Mouse (Mus musculus): ENCODE results near the gene Usp3.
A peak's percentile ranks its signal among the peaks of the same experiment; 100 is the strongest.

The Usp3 gene

DNA sequence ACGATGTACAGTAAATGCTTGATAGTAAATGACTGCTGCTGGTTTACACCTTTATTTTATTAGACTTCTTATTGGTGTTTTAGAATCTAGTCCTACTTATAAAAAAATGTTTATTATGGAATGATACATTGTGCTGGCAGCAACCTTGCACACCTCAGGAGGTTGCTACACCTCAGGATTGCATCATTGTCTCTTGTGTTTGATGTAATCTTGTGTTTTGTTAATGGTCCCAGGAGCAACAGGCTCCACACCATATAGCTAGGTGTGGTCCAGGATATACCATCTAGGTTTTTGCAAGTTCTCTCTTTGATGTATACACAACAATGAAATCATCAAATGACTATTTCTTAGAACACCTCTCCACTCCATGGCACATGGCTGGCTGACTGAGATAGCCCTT is 11.0 kb upstream of the Usp3 start:
- DNase-seq (ENCODE audit: low read depth, low spot score) = no peak

DNA sequence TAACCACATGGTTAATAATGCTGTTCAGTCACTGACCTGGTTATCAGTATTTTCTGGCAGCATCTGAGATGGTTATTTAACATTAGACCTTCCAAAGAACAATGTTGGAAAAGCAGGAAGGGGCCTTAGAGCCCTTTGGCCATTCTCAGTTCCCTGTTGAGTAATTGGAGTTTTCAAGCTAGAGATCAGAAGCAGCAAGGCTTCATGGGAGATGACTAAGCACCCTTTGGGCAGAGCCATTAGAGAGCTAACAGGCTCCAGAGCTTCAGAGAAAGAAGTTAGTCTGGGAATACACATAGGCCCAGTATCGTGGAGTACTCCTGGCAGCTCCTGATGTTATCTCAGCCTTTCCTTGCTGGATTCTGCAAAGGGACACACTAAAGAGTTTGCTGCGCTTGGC is 8.1 kb upstream of the Usp3 start:
- DNase-seq (ENCODE audit: low read depth, low spot score) = no peak

DNA sequence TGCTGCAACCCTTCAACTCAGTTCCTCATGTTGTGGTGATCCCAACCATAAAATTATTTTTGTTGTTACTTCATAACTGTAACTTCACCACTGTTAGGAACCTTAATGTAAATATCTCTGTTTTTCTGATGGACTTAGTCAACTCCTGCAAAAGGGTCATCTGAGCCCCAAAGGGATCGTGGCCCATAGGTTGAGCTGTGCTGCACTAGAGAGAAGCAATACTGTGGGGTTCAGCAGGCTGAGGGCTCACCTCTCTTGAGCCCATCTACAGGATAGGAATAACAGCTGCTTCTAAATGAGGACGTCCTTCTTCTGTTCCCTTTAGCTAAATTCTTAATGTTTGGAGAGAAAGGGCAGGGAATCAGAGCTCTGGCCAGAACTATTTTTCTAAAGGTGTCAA is 7.6 kb upstream of the Usp3 start:
- DNase-seq (ENCODE audit: low read depth, low spot score) = no peak

DNA sequence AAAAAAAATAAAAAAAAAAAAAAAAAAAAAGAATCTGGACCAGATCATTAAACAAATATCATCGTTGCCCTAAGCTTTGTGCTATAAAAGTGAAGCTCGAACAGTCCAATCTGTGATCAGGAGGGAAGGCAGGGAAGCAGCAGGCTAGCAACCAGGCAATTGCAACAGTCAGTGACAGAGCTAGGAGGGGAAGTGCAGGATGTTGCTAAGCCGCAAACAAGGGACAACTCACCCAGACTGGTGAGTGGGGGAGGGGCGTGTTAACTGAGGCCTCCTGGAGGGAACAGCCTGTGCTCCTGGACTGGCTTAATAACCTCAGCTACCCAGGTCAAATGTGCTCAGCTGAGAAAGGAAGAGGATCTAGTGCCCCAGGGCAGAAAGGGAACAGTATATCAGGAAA is 6.6 kb upstream of the Usp3 start:
- peak; percentile 43 for DNase-seq (ENCODE audit: low read depth, low spot score)

DNA sequence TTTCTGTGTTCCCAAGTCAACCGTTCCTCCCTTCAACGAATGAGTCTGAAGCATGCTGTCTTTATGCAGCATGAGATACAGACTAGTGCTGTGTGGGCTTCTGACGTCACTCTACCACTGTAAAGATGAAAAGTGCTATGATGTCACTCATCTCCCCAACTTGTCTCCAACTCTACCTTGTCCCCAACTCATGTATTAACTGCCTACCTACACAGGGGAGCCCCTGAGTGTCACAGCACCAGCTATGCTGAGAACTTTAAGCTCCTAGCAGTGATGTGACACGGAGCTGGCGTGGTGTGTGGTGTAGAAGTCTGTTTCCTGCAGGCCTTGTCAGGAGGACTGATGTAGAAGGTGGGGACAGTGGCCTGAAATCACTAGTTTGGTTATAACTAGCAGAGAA is 5.7 kb upstream of the Usp3 start:
- DNase-seq (ENCODE audit: low read depth, low spot score) = no peak

DNA sequence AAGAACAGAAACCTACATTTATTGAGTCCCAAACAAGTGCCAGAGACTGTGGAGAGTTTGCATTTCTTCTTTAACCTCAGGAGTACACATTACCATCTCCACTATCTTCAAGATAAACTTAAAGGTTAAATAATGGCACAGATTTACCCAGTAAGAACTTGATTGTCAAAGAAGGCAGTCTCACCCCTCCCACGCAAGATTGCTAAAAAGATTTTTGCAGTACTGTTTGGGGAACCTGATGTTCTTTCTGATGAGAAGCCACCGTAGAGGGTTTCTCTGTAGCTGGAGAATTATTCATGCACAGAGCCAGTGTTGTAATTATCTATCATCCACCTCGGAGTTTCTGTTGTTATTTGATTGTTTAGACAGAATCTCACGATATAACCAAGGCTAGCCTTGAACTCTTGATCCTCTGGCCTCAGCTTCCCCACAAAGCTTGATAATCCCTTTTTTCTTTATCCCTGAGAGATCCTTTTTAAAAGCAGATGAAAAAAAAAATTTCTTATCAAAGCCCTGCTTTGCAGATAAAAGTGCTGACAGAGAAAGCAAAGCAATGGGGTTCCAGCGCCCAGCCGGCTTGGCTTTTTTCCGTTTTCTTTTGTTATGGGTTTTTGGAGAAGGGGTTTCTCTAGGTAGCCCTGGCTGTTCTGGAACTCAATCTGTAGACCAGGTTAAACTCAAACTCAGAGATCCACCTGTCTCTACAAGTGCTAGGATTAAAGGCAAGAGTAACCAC is 4.7 kb upstream of the Usp3 start:
- DNase-seq (ENCODE audit: low read depth, low spot score) = no peak

DNA sequence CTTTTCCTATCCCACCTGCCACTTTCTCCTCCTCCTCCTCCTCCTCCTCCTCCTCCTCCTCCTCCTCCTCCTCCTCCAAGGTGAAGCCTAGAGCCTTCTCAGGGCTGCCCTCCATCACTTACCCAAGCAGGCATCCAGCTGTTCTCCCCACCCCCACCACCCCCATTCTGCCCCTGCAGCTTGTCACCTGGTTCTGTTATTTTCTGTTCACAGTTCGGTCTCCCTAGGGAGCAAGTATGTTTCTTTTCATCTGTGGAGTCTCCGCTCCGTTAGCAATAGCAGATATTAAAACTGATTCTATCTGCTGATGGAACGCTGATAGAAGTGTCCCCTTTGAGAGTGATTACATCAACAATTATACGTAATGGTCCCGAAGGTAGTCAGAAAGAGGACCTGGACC is 4.1 kb upstream of the Usp3 start:
- no peak for DNase-seq (ENCODE audit: low read depth, low spot score)

DNA sequence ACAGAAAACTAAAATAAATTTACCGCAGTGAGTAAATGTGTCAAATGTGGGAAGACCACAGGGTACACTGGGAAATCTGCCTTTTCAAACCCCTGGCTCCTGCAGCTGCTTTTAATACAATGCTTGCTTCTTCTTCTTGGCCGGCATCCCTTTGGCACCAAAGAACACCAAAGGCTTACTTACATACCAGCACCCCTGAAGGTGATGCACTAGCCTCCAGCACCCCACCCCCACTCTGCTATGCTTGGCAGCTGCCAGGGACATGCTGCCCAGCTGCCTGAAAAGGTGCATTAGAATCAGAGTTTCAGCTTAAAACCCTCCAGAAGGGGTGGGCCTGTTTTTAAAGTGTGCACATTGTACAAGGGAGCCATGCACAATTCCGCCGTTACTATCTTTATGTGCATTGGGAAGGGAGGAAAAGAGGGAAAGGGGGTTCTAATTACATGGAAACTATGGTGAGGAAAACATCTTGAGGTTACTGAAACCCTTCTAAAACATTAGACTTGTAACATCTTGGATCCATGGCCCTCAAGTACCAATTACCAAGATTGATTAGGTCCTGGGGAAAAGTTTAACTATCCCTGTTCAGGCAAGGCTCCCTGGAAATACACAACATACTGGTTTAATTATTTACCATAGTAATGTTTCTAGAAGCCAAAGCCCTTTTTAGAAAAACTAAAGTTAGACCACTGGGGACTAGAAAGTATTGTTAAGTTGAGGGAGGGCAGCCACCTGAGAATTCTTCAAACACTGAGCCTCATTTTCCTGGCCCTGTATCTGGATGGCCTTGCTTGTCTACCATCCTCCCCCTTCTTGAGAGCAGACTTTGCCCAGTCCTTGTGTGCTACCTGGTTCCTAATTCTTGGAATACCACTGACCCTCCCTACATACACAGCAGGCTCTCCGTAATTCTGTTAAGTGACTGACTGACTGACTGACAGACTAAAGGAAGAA is 3.1 kb upstream of the Usp3 start:
- DNase-seq (ENCODE audit: low read depth, low spot score) = no peak

DNA sequence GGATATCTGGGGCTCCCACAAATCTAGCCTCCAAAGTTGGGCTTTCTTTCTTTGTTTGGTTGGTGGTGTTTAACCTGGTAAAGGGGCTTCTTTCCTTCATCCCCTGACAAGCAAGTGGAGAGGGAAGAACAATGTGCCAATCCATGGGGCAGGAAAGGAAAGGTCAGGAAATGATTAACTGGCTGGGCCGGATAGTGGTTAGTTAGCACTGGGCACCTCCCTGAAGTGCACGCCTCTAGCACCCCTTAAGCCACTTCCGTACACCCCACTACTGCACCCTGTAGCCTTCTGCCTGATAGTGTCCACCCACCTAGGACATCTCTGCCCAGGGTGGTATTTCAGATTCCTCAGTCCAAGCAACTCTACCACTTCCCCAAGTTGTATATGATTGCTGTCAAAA is 1.1 kb upstream of the Usp3 start:
- DNase-seq (ENCODE audit: low read depth, low spot score) = no peak

DNA sequence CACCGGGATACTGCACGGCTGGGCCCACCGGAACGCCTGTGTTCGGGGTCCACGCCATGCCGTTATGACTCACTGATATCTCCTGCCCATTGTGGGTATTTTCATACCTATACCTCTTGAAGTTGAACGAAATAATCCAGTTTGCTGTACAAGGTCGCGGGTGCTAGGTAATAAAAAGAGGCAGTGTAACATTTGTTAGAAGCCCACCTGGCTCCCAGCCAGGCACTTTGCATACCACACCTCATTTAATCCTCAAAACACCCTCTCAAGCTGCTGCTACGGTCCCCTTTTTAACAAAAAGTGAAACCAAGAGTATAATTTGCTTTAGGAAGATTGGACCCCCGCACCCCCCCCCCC is 649 bp upstream of the Usp3 start:
- no peak for DNase-seq (ENCODE audit: low read depth, low spot score)

DNA sequence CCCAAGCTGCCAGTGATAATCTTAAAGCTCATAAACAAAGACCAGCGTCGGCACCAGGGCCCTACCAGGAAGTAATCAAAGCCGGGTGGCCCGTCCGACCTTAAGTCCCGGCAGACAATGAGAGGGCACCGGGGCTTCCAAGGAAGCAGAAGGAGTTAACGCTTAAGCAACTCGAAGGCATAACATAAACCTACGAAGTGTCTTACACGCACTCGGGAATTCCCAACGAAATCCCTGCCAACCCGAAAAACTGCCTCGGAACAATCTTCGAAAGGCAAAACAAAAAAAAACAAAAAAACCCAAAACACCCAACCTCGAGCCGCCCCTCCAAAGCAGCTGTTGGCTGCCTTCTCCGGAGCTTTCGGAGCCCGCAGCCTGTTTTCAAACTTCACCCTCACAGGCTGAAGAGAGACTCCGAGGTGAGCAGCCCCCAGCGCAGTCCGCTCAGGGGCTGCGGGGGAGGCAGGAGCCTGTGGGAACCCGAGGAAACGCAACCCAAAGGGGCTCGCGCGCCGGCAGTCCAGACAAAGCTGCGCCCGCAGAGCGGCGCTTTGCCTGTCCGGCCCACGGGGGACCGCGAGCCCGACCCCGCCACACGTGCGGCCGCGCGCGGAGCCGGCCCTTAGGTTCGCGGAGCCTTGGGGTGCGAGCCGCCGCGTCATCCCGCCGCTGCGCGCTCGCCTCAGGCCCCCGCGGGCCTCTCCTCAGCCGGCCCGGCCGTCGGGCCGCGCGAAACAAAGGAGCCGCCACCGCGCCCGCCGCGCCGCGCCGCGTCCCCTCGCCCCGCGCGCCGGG is 894 bp downstream of the Usp3 start:
- no peak for DNase-seq (ENCODE audit: low read depth, low spot score)

DNA sequence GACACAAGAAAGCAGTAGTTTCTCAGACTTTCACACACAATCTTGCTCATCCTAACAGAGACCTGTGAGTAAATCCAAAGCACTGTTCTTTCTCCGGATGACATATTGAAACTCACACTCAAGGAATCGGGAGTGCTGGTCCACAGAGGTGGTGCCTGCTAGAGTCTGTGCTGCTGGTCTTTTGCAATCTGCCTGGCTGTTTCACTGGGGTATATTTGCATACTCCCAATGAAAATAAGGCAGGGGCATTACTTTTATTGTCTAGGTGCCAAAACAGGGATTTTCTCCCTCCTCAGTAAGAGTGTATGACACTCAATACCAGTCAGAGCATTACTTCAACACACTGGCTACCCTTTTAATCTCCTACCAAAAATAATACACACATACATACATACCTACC is 2.9 kb downstream of the Usp3 start:
- no peak for DNase-seq (ENCODE audit: low read depth, low spot score)

DNA sequence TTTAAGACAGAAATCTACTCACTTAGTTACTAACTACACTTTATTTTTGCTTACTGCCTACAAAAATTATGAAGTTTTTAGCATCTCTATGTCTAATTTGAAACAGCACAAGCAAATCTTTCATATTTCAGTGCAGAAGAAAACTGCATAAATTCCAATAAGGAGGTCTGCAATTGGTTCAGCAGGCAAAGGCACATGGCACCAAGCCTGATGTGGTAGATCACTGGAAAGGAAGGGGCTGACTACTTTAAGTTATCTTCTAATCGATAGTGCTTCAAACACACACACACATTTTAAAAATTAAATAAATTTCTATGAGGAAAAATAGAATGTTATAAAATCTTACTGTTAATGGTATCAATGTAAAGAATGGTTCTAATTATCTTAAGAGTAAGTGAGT is 5.9 kb downstream of the Usp3 start:
- no peak for DNase-seq (ENCODE audit: low read depth, low spot score)

DNA sequence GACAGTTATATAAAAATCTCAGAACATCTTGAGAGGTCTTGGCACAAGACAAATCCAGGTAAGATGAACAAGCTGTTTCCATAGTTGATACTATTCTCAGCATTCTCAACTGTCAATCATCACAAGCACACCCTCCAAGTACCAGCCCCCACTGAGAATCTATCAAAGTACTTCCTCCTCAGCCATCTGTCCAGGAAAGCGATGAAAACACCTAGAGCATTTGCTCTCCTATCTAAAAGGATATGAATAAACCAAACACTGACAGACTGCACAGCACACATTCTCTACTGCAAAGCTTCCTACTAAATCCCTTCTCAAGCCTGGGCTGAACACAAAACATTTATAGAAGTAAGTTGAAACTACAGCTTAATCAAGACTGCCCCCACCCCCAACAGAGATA is 6.4 kb downstream of the Usp3 start:
- no peak for DNase-seq (ENCODE audit: low read depth, low spot score)

DNA sequence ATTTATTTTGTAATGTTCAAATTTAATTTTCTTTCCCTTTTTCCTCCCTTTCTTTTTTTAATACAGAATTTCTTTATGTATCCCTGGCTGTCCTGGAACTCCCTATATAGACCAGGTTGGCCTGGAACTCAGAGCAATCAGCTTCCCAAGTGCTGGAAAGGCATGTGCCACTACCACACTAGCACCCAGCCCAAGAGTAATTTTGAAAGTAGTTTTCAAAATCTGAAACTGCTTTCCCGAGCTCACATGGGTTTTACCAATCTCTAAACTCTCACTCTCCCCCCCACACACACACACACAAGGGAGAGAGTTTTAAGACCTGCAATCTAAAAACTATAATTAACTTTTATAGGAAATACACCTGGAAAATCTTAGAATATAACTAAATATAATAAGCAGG is 7.8 kb downstream of the Usp3 start:
- DNase-seq (ENCODE audit: low read depth, low spot score) = no peak

DNA sequence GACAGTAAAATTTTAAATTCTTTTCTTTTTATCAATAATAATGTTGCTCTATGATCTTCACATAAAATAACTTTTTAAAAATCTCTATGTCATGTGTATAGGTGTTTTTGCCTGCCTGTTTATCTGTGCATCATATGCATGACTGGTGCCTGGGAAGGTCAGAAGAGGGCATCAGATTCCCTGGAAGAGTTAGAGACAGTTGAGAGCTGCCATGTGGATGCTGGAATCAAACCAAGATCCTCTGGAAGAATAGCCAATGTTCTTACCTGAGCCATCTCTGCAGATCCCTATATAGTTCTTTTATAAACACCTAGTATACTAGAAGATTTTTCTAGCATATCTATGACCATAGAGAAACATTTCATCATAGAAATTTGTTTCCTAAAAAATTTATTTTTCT is 8.8 kb downstream of the Usp3 start:
- DNase-seq (ENCODE audit: low read depth, low spot score) = no peak

DNA sequence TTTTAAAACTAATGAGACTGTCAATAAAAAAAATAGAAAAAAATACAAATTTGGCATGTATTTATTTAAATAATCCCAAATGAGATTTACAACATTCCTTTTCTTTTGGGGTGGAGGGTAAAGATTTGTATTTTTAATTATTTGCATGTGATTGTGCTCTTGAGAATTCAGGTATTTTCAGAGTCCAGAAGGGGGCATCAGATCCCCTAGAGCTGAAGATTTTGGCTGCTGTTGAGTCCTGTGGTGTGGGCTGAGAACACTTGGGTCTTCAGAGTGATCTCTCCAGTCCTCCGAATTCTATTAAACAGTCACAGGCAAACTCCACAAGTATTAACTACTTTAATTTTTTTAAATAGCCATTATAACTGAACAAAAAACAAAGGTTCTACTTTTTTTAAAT is 9.7 kb downstream of the Usp3 start:
- DNase-seq (ENCODE audit: low read depth, low spot score) = no peak

DNA sequence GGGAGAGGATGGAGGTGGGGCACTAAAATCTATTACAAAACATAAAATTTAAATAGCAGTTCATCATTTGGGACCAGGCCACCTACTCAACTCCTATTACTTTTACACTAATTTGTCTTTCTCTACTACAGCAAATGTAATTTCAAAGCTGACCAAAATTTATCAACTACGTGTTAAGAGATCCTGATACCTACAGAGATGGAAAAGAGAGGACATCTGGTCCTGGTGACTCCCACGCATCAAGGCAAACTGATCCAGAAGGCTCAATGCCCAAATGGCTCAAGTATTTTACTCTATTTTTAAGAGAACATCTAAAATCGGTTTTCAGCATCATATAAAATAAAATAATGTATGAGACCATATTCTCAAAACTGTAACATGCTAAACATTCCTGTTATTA is 11.2 kb downstream of the Usp3 start:
- no peak for DNase-seq (ENCODE audit: low read depth, low spot score)

DNA sequence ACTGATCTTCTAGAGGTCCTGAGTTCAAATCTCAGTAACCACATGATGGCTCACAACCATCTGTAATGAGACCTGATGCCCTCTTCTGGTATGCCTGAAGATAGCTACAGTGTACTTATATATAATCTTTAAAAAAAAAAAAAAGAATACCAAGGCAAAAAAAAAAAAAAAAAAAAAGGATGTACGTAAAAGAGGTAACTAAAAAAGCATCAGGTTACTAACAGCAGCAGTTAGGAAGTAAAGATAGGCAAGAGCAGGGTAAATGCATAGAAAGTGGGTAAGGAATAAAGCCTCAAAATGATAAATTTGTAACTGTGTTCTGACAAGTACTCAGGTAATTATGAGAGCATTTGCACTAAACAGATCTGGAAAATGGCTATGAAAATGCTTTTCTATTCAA is 12.2 kb downstream of the Usp3 start:
- DNase-seq (ENCODE audit: low read depth, low spot score) = no peak

DNA sequence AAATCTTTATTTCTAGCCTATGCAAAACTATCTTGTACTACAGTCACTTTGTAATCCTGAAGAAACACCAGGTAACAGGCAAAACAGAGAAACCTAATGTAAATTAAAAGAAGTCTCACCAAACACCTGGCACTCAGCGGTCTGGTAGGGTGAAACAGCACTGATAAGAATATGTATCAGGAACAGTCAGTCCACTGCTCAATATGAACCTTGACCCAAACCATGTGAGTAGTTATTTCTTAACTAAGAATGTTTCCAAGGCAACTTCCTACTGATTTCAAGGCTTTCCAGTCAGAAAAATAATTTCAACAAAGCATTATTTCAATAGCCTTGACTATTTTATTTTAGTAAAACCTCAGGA is 17.1 kb downstream of the Usp3 start:
- DNase-seq (ENCODE audit: low read depth, low spot score) = no peak

DNA sequence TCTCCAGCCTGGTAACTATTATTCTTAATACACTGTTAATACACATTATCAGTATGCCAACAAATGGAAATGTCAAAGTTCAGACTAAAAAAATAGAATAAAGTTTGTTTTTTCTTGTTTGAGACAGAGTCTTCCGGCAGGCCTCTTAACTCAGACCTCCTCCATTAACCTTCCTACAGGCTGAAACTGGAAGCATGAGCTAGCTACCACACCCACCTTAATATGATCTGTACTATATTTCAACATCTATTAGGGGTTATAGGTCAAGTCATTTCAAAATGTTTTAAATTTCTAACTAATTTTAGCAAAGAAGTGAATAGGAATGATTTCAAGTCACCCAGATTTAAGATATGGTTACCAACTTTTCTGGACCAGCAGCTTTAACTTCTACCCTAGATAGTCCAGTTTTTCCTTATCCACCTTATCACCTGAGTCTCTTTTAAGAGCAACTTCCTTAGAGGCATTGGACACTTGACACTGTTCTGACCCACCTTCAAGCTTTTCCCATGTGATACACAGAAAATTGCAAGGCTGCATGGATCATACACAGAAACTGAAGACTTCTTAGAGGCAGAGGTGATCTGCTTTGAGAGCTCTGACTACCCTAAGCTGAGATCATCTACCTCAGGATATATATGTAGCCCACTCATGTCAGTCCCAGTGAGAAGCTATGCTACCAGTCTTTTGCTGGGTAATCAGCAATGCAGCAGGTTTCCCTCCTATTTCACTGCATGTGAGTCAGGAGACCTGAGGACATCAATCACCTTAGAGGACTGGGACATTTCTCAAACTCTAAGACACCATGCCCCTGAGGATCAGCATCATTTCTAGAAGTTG is 17.7 kb downstream of the Usp3 start:
- no peak for DNase-seq (ENCODE audit: low read depth, low spot score)

Data from WW6 (cell line).